Mouse (Mus musculus) myocyte (in vitro differentiated cells): ENCODE results near the gene Cald1.

Experiments
- E2F4 ChIP-seq: IDR thresholded peaks from one replicate; pipeline ENCODE4 v1.6.1; 2011; ENCODE audit warnings: mild to moderate bottlenecking, control low read depth, moderate library complexity; ENCODE audit not compliant: insufficient read depth
- MAX ChIP-seq: IDR thresholded peaks from one replicate; pipeline ENCODE4 v1.6.1; 2011; ENCODE audit warnings: low read depth, mild to moderate bottlenecking, control low read depth
- POLR2A ChIP-seq: IDR thresholded peaks from one replicate; pipeline ENCODE4 v1.6.1; 2011; ENCODE audit warnings: low read depth, mild to moderate bottlenecking, control low read depth, moderate library complexity; ENCODE audit not compliant: insufficient read length
- POLR2AphosphoS2 ChIP-seq: IDR thresholded peaks from one replicate; pipeline ENCODE4 v1.6.1; 2011; ENCODE audit warnings: low read depth, control low read depth; ENCODE audit not compliant: insufficient read length
- USF1 ChIP-seq: IDR thresholded peaks from one replicate; pipeline ENCODE4 v1.6.1; 2011; ENCODE audit warnings: low read depth, mild to moderate bottlenecking, control low read depth, moderate library complexity

- TF ChIP-seq E2F4 (no peak), MAX (no peak), POLR2A (no peak), POLR2AphosphoS2 (no peak), USF1 (no peak)
These were observed 118.0 kb downstream of the Cald1 start for GRCm38 (mm10) chr6:34716206-34716887.
